Mouse (Mus musculus) kidney, postnatal 10 days (tissue): ENCODE results near the gene Cytl1.
A peak's percentile ranks its signal among the peaks of the same experiment; 100 is the strongest.

ENCODE experiments used
- DNase-seq: peaks from one replicate; pipeline ENCODE4 v3.0.0; 2021; ENCODE audit warnings: mixed read lengths

Cytl1 gene

GRCm38 (mm10) chr5:37735224-37735623, at the start of gene Cytl1:
Gene Cytl1 (plus strand): TSS chr5:37735519.
- DNase-seq: no peak

GRCm38 (mm10) chr5:37692759-37693158, 42.6 kb upstream of the Cytl1 start:
- no peak for DNase-seq

- DNase-seq: no peak
These were observed 39.5 kb upstream of the Cytl1 start for GRCm38 (mm10) chr5:37695773-37696172.

GRCm38 (mm10) chr5:37697286-37697685, 38.0 kb upstream of the Cytl1 start:
- no peak for DNase-seq

GRCm38 (mm10) chr5:37699757-37700156, 35.6 kb upstream of the Cytl1 start:
- DNase-seq: peak; percentile 17

- DNase-seq: no peak
These were observed 30.4 kb upstream of the Cytl1 start for GRCm38 (mm10) chr5:37704962-37705361.

- no peak for DNase-seq
These were observed 27.2 kb upstream of the Cytl1 start for GRCm38 (mm10) chr5:37708124-37708523.

GRCm38 (mm10) chr5:37709257-37709904, 25.9 kb upstream of the Cytl1 start:
- DNase-seq: no peak

GRCm38 (mm10) chr5:37716505-37717372, 18.6 kb upstream of the Cytl1 start, which contains the start of gene Stk32b:
Gene Stk32b (minus strand): TSS chr5:37717171.
- DNase-seq: peak; percentile 67

- peak; percentile 75 for DNase-seq
These were observed 17.8 kb upstream of the Cytl1 start for GRCm38 (mm10) chr5:37717384-37717963.

- DNase-seq: no peak
These were observed 14.6 kb upstream of the Cytl1 start for GRCm38 (mm10) chr5:37720670-37721069.

GRCm38 (mm10) chr5:37725220-37725886, 10.0 kb upstream of the Cytl1 start:
- DNase-seq: no peak

GRCm38 (mm10) chr5:37730781-37731180, 4.5 kb upstream of the Cytl1 start:
- DNase-seq: no peak

- DNase-seq: no peak
These were observed 894 bp downstream of the Cytl1 start for GRCm38 (mm10) chr5:37736213-37736612.

GRCm38 (mm10) chr5:37743889-37744707, 8.8 kb downstream of the Cytl1 start:
- no peak for DNase-seq

- peak; percentile 80 for DNase-seq
These were observed 17.0 kb downstream of the Cytl1 start for GRCm38 (mm10) chr5:37752027-37752967.

- no peak for DNase-seq
These were observed 18.0 kb downstream of the Cytl1 start for GRCm38 (mm10) chr5:37753366-37753765.

GRCm38 (mm10) chr5:37762046-37762445, 26.7 kb downstream of the Cytl1 start:
- no peak for DNase-seq

- DNase-seq: no peak
These were observed 30.5 kb downstream of the Cytl1 start for GRCm38 (mm10) chr5:37765851-37766250.

GRCm38 (mm10) chr5:37767231-37767630, 31.9 kb downstream of the Cytl1 start:
- DNase-seq: no peak

- peak; percentile 33 for DNase-seq
These were observed 33.7 kb downstream of the Cytl1 start for GRCm38 (mm10) chr5:37769031-37769430.
